Mouse (Mus musculus) liver, adult 10 weeks (tissue): ENCODE data around the gene Rhoh. TPM values are rescaled to one million over a fixed set of nuclear protein-coding genes. Genes with fewer than 3 reads are reported as not detected.

ENCODE experiments used
- polyA plus RNA-seq: library from polyadenylated mRNA; stranded (reverse); fragments of 350-450 nt; fragmentation: Illumina TruSeq; extraction: RNeasy Lipid Tissue Mini Kit (QIAGEN cat#74804); gene quantifications from one replicate; pipeline ENCODE4 v1.2.3, GENCODE M21; 2014; ENCODE audit warnings: low read depth, low replicate concordance

The Rhoh gene
- 0.21 TPM for polyA plus RNA-seq

GRCm38 (mm10) chr5:65861154-65861944 lies at the start of gene Rhoh:
Gene Rhoh (plus strand): TSS chr5:65861213.

GRCm38 (mm10) chr5:65934783-65935182 lies 73.8 kb downstream of the Rhoh start, which contains the start of gene Chrna9:
Gene Chrna9 (plus strand): TSS chr5:65934921.

Other genes with a start within 250 kb of the Rhoh start
- gene Pds5a, start 162.9 kb upstream of the Rhoh start, polyA plus RNA-seq: 75.4 TPM
- gene N4bp2, start 97.7 kb upstream of the Rhoh start, polyA plus RNA-seq: 17.4 TPM
- gene Chrna9, start 73.7 kb downstream of the Rhoh start, polyA plus RNA-seq: not detected
- gene 9130230L23Rik, start 143.1 kb downstream of the Rhoh start, polyA plus RNA-seq: 0.16 TPM